Mouse (Mus musculus) G1E (cell line): ENCODE measurements around the gene Ankrd34a.

Experiments
- CTCF ChIP-seq: IDR thresholded peaks from 2 replicates; pipeline ENCODE4 v1.5.1; 2012; ENCODE audit warnings: low read depth, low read length, inconsistent platforms, mixed read lengths
- GATA1 ChIP-seq: IDR thresholded peaks from 2 replicates; pipeline ENCODE4 v1.6.1; 2012; ENCODE audit warnings: borderline replicate concordance, low read length, inconsistent platforms, mixed read lengths
- POLR2AphosphoS5 ChIP-seq: IDR thresholded peaks from 2 replicates; pipeline ENCODE4 v1.6.1; 2012; ENCODE audit warnings: low read depth, low read length, inconsistent platforms; ENCODE audit not compliant: insufficient replicate concordance
- TAL1 ChIP-seq: conservative IDR thresholded peaks from 2 replicates; pipeline ENCODE4 v1.6.1; 2012; ENCODE audit warnings: low read depth, low read length, inconsistent platforms, mixed read lengths

DNA sequence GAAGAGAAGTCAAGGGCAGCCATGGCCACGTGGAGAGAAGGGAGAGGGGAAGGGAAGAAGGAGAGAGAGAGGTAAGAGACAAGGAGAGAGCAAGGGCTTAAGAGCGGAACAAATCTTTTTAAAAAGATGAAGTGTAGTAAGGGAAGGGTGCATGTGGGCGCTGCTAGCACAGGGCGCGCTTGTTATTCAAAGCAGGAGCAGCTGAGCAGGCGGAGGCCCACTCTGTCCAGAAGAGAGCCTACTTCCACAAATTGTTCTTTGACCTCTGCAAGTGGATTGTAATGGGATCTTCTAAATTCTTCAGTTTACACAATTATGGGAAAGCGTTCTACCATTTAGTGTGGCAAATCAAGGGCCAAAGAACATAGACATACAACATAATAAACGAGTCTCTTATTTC lies 27.8 kb upstream of the Ankrd34a start:
- TF ChIP-seq CTCF (no peak), TAL1 (no peak), POLR2AphosphoS5 (no peak), GATA1 (no peak)
